Mouse (Mus musculus) forelimb bud, embryonic 11.5 days (tissue): ENCODE results near the gene Hoxb1.

ENCODE experiments used
- DNase-seq: peaks from one replicate; pipeline ENCODE4 v3.0.0-alpha.2; 2012; ENCODE audit warnings: low read depth, low spot score

The Hoxb1 gene

DNA sequence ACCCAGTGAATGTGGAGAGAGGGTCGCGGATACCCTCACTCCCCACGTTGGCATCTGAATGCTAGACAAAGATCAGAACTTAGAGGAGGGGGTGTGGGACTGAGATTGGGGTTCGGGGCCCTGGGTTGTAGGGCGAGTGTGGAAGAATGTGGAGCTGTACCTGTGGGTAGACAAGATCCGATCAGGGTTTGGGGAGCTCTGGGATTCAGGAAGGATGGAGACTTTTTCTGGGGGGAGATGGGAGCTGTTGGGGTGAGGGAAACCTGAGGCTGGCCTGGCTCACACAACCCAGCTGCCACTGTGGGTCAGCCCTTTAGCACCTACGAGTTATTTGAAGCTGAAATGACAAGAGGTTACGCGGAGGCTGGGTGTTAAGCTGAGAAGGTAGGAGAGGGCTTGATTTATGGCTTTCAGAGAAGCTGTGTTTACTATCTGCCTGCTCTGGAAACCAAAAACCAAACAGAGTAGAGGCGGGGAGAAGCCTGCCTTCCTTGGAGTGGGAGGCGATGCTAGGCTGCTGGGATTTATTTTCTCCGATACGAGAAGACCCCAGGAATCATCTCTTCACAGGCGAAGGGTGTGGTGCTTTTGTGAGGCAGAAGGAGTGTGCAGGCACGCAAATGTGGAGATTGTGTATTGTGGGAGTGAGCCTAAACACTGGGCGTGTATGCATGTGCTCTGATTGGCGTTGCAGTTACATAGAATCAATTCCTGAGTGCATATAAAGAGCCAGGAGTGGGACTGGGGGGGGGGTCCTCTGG, 32.1 kb upstream of the Hoxb1 start:
- no peak for DNase-seq

DNA sequence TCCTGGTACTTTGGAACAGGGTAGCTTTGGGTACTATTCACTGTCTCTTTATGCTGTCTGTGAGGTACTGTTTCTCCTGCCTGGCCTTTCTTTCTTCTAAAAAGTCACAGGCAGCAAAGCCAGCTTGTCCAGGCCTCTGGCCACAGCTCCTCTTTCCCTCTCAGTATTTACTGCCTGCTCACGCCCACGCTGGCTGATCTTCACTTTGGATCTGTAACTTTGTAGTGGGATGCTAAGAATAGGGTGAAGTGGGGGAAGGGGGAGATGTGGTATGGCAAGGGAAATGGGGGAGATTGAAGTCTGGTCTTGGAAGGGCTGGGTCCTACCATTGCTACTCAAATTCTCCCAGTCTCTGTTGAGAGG, 31.6 kb upstream of the Hoxb1 start:
- DNase-seq, result no peak

DNA sequence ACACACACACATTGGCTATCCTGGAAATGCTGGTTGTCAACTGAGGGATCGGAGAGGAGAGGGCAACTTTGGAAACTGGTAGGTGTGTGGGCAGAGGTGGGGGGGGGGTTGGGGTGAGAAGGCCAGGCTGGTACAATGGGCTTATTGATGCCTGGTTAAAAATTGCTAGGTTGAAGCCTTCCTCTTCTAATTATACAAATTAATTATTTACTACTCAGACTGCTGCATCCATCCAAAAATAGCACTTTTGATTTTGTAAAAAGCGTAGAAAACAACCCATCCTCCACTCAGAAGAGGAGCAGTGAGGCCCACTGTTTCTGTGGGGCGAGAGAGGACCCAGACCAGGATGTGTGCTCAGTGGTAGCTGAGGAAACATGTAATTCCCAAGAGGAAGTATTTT, 30.6 kb upstream of the Hoxb1 start:
- DNase-seq, result no peak

DNA sequence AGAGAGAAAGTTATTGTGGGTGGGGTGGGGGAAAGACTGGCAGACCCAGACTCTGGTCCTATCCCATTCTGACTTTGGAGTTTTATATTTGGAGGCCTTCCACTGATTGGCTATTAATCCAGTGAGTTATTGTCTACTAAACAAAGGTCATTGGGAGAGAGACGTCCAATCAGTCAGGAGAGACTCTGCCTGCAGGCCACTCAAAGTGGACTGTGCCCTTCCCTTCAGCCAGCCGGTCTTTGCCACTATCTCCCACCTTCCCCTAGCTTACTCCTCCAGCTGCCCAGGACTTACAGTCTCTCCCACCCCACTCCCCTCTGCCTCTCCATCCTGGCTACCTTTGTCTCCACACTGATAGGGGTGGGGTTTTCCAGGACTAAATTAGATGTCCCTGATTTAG, 29.0 kb upstream of the Hoxb1 start:
- no peak for DNase-seq

DNA sequence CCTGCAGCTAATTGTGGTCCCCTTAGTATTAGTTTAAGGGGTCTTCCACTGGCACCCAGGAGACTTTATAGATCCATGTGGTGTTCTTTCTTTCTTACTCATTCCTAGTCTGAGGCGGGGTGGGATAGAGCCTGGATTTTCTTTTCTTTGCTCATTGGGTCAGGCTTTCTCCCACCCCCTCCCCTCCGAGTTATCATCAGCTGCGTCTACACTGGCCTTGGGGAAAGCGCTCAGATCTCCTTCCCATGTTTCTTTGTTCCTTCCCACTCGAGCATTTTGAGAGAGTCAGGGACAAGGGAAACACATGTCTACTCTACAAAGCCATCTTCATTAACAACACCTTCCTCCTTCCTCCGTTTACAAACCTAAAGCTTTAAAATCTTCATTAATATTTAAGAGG, 28.5 kb upstream of the Hoxb1 start:
- DNase-seq, result no peak

DNA sequence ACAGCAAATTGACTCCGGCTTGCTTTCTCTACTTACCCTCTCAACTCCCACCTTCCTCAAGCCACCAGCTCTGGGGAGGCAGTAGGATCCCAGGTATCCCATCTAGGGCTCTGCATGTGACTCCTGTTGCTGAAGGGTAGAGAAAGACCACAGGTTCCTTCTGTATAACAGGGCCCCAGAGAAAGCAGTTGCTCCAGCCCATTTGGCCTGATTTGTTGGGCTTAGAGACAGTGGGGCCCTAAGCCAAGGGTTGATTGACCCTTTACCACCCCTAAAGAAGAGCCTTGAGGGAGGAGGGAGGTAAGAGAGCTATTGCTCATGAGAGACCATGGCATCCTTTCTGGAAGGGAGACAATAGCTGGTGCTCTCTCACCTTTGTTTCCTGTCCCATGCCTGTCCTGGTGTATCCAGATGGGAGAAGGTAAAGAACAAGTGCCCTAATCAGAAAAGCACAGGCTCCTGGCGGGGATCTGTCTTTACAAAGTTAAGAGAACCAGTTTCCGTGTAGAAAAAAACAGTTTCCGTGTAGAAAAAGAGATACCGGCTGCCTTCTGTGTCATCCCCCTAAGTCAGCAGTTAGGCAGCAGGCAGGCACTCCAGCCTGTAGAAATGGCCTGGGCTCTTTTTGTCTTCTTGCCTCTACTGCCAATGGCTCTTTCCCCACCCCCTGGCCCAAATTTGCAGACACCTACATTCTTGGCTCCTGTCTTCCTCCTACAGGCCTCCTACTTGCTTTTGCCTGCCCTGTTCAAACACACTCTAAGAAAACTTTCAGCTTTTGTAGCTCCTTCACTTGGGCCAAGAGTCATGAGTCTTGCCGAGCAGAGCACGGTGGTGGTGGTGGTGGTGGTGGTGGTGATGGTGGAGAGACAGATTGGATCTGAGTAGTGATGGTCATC, 26.3 kb upstream of the Hoxb1 start:
- no peak for DNase-seq

DNA sequence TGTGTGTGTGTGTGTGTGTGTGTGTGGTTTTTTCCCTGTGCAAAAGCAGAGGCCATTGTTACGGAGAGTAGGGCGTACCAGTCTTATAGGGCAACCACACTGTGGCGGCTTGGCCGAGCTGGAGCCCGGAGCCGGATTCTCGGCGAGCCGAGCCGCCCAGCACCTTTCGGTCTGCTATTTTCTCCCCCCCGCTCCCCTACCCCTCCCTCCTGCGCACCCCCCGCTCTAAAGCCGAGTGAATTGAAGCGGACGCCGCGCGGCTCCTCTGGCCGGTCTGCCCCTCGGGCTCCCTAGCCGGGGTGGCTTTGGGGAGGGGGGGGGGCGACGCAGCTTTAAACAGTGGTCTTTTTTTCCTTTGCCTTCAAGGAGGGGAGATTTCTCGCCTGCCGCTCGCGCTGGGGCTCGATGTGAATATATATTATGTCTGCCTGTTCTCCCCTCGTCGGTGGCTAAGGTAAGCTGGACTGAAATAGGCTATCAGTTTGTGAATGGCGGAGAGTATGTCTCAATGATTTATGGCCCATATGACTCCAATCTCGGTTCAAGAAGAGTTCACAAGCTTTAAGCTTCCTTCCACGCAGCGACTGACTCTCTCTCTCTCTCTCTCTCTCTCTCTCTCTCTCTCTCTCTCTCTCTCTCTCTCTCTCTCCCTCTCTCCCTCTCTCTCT, 24.7 kb upstream of the Hoxb1 start:
- peak; percentile 81 for DNase-seq

DNA sequence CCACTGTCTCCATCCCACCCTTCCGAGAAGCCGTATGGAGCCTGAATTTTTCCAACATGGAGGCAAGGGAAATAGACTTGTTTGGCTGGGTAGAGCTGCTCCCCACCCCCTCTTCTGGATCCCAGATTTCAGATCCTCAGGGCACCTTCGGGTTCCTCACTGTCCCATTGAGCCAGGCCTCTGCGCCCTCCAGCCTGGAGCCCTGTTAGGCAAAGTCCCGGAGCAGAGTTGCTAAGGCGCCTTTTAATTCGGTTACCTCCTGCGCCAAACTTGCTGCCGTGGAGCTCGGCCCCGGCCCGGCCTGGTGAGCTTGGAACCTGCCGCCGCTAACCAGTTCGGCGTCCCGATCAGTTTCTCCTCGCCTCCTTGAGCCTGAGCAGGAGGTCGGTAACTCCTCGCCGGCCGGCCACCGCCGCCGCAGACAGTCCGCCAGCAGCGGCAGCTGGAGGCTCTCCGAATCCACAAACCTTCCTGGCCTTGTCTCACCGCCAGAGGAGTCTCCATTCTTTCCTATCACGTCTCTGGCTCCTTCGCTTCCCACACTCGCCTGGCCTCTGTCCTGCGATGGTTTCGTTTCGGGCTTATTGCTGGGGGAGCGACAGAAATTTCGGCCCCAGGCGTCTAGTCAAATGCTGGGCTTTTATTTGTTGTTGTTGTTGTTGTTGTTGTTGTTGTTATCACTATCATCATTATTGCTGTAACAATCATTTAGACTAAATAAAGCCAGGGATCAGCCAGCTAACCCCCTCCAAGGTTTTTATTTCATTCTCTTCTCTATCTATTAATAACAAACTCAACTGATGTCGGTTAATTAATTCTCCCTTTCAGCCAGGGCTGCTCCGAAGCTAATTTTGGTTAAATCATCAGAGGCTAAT, 23.6 kb upstream of the Hoxb1 start:
- no peak for DNase-seq

DNA sequence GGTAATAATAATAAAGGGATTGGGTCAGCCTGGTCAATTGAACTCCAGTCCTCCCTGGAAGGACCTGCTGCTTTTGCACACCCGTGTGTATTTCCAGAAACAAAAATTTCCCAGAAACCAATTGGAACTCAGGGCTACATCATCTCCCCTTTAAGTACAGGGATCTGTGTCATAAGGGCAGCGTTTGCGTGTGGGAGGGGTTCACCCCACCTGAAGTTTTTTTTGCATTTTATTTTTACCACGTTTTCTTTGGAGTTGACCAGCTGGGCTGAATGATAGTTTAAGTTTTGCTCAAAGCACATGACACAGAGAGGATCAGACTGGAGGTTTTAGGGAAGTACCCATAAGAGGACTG, 23.0 kb upstream of the Hoxb1 start:
- DNase-seq, result no peak

DNA sequence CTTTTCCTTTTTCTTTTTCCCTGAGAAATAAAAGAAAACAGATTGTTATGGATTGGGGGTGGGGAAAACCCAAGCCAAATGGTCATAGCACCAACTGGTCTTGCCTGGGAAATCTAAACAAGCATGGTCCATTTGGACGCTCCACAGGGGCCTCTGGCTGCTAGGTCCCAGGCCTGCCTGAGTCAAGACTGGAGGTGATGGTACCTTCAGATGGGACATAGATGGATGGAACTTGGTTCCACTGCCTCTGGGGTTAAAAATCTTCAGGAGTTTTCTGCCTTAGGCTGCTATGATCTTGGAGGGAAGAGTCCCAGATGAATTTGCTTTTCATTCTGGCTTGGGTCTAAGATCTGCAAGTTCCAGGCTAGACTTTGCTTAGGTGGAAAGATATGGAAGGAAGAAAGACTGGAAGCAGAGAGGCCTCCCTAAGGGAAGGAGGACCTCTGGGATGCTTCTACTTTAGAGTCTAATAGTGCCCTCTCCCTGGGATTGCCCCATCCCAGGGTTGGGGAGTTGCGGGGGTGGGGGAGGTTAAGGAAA, 22.3 kb upstream of the Hoxb1 start:
- no peak for DNase-seq

DNA sequence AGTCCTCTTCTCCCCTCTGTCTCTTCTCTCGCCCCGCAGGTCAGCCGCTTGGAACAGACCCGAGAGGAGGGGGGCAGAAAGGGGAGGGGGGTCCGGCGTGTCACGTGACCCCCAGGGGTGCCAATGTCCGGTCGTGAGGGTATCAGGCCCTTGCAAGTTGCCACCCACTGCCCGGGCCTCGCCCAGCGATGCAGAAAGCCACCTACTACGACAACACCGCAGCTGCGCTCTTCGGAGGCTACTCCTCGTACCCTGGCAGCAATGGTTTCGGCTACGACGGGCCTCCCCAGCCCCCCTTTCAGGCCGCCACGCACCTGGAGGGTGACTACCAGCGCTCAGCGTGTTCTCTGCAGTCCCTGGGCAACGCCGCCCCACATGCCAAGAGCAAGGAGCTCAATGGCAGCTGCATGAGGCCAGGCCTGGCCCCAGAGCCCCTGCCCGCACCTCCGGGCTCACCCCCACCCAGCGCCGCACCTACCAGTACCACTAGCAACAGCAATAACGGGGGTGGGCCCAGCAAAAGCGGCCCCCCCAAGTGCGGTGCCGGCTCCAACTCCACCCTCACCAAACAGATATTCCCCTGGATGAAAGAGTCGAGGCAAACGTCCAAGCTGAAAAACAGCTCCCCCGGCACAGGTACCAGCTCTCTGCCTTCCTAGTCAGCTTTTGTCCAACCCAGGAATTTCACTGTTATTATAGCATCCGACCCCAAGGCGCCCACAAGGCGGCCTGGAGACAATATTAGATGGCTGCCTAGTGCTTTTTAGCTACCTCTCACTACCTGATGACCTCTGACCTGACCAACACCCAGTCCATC, 21.3 kb upstream of the Hoxb1 start:
- DNase-seq, result no peak

DNA sequence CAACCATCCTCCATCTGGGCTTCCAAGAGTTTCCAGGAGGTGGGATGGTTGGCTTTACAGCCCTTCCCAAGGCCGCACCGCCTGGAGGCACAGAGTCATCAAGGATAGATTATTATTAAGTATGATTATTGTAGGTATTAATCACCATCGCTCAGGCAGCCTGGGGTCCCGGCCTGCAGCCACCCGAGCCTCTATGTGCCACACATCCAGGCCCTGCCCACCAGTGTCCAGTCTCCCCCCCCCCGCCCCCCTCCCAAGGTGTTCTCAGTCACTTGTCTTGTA, 20.7 kb upstream of the Hoxb1 start:
- DNase-seq, result no peak

DNA sequence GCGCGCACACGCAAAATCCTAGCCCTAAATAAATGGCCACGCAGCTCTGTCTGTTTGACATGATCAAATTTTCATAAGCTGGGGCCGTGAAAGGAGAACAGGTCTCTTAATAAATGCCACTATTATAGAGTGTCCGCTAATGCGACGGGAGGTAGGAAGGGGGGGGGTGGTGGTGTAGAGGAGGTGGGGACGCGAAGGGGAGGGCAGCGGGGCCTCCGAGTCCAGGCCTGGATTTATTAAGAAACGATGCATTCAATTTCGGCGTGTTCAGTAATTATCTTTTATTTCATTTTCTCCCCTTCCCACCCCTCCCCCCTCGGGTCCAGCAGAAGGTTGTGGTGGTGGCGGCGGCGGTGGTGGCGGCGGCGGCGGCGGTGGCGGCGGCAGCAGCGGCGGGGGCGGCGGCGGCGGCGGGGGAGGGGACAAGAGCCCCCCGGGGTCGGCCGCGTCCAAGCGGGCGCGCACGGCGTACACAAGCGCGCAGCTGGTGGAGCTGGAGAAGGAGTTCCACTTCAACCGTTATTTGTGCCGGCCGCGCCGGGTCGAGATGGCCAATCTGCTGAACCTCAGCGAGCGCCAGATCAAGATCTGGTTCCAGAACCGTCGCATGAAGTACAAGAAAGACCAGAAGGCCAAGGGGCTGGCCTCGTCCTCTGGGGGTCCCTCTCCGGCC, 20.2 kb upstream of the Hoxb1 start:
- DNase-seq, result no peak

DNA sequence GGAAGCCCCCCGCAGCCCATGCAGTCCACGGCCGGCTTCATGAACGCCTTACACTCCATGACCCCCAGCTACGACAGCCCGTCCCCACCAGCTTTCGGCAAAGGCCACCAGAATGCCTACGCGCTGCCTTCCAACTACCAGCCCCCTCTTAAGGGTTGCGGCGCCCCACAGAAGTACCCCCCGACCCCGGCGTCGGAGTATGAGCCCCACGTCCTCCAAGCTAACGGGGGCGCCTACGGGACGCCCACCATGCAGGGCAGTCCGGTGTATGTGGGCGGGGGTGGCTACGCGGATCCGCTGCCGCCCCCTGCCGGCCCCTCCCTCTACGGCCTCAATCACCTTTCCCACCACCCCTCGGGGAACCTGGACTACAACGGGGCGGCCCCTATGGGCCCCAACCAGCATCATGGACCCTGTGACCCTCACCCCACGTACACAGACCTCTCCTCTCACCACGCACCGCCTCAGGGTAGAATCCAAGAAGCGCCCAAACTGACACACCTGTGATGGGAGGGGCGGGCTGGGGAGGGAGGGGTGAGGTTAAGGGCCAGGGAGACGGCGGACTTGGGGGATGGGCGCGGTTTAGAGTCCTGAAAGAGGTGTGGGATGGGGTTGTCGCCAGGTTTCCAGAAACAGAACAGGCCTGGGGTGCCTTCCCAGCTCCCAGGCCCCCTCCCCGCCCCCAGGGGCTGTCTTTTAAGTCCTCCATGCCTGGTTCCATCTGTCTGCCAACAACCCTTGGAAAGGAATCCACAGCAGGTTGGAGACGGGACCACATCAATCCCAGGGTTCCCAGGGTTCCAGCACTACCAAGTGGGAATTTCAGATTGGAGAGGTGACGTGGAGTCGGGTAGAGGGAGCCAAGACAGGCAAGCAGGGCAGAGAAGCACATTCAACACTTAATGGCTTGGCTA, 19.4 kb upstream of the Hoxb1 start:
- no peak for DNase-seq

DNA sequence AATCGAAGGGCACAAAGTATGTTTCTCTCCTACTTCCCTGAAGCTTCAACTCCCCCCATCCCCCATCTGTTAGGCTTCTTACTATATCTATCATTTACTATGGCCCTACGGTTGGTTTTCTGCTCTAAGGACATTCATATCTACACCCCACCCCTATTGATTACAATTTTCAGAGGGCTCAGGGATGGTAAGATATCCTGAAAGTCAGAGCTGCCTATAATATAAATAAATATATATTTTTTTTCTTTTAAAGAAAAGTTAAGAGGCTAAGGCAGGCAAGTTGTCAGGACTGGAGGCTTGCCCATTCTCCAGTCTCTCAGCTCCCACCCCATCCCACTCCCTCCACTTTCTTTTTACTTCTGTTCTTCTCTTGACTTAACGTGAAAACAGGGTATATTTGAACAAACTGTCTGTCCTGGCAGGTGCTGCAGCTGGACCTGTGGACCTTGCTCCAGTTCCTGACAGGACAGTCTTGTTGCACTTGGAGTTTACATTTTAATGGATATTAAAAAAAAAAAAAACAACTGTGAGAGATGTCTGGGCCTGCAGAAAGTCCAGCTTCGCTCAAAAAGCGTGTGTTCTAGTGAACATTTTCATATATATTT, 18.5 kb upstream of the Hoxb1 start:
- no peak for DNase-seq

DNA sequence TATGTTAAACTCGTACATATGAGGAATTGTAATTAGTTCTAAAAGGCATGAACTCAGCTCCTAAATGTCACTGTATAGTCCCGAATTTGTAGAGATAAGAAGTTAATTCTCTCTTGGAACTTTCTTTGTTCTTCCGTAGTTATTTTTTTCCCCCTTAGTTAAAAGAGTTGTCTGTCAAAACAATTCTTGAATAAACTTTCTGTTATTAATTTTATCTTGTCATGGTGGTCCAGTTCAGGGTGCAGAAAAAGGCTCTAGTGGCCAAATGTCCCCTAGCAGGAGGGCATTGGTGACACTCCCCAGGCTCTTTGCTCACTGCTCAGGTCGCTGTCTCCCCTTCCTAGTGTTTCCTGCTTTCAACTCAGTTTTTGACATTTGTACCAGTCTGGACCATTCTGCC, 17.8 kb upstream of the Hoxb1 start:
- no peak for DNase-seq

DNA sequence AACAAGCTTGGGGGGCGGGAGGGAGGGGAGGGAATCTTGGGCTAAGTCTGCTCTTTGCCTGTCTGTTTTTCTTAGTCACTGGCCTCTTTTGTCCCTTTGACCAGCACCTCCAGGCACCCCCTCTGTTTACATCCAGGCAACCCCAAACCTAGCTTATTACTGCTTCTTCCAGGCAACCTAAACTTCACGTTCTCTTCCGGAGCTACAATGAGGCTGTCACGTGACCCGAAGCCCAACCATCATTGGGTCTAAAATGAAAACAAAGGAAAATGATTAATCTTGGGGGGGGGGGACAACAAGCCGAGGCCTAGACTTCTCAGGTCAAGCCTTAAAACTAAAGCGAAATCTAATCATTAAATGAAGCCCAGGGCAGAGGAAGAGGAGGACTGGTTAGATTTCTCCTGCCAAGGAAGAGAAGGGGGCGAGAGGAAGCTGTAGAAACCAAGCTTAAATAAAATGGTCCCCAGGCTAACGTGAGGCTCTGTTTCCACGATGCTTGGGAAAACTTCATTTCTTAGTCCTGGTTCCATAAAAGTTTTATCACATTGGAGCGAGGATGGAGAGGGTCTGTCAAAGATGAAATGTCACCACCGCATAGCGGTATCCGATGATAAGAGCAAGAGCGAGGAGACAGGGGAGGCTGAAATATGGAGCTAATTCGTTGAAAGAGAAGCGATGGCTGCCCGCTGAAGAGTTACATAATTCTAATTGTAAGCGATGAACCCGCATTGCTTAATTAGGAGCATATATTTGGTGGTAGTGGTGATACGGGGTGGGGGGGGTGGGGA, 17.2 kb upstream of the Hoxb1 start:
- DNase-seq, result no peak

DNA sequence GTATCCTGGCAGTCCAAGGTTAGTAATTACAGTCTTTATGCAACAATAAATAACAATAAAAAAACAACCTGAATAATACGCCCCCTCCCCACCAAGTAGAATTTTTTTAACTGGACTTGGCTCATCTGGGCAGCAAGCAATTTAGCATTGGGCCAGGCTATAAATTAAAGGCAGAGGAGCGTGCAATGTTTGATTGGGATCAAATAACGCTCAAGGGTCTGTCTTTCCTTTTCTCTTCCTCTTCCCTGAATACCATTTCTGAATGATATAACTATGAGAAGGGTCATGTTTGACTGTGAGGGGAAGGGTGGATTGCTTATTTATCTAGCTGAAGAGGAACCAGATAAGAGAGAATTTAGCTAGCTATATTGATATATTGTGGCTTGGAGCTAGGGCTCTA, 16.6 kb upstream of the Hoxb1 start:
- no peak for DNase-seq
